ENCODE assay signal across 18 mouse cellular contexts in the genomic region with DNA sequence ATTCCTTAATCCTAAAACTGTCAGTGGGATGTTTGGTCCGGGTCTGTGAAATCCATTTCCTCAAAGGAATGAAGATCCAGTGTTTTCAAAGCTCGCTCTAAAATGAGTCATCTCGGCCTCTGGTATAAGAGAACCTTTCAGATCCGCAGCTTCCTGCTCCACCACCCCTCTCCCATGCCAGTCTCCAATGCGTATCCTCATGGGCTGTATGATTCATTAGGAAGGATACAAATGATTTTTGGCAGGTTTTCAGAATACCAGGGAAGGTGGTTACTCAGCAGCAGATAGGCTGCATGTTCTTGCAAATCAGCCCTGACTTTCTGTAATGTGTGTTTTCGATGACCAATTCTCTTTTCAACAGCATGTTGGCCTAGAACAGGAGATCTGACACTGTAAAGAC. TPM values are rescaled to one million over a fixed set of nuclear protein-coding genes. Genes with fewer than 3 reads are reported as not detected.
DNase-seq lines count a peak whose midpoint lies in the region; ATAC-seq and TF ChIP-seq lines count a peak whose summit lies in the region.
"Had no signal": no experiment of that assay in that cellular context is flagged by ENCODE, and none has a peak within 500 bp of the region (broad histone marks: within the 10 kb centered on the region; RNA-seq: fewer than 3 reads in every experiment).

No protein-coding gene starts in this region.

- no peak overlapping the region for H3ac ChIP-seq in myocyte (ENCODE audit: control insufficient read depth, insufficient read length)

- no peaks in the 10 kb centered on the region for H3K79me2 ChIP-seq in myocyte (ENCODE audit: control insufficient read depth, insufficient read depth)

- H3K27me3 ChIP-seq in hindbrain, postnatal 0 days (ENCODE audit: insufficient read depth, low read length) = no peaks in the 10 kb centered on the region
- H3K27me3 ChIP-seq in hindbrain, embryonic 13.5 days = no peaks in the 10 kb centered on the region
- H3K27me3 ChIP-seq in myocyte (ENCODE audit: control insufficient read depth, insufficient read depth, insufficient read length) = no peaks in the 10 kb centered on the region
- H3K27me3 ChIP-seq: hindbrain, embryonic 15.5 days; megakaryocyte, embryonic 14.5 days had no signal

- no peak overlapping the region for H3K4me3 ChIP-seq in hindbrain, postnatal 0 days (ENCODE audit: low read length)
- H3K4me3 ChIP-seq in hindbrain, embryonic 13.5 days = no peak overlapping the region
- H3K4me3 ChIP-seq in myocyte = no peak overlapping the region
- H3K4me3 ChIP-seq: hindbrain, embryonic 15.5 days; megakaryocyte, embryonic 14.5 days had no signal

- WGBS in hindbrain, postnatal 0 days = 66% methylated on average over 6 of the region's 6 CpGs
- WGBS in hindbrain, embryonic 13.5 days = 76% methylated on average over 6 of the region's 6 CpGs

- H3K9ac ChIP-seq in hindbrain, postnatal 0 days (replicated peaks; ENCODE audit: low read length) = no peak overlapping the region
- no peak overlapping the region for H3K9ac ChIP-seq in hindbrain, embryonic 13.5 days
- H3K9ac ChIP-seq: hindbrain, embryonic 15.5 days had no signal

- H3K4me2 ChIP-seq in hindbrain, postnatal 0 days (ENCODE audit: low read depth, low read length) = no peak overlapping the region
- H3K4me2 ChIP-seq in hindbrain, embryonic 13.5 days = no peak overlapping the region
- peak overlapping the region; percentile 36 for H3K4me2 ChIP-seq in myocyte (ENCODE audit: low read depth)
- H3K4me2 ChIP-seq: heart, embryonic 11.5 days; hindbrain, embryonic 15.5 days; liver, embryonic 11.5 days had no signal

- H3K9me3 ChIP-seq in hindbrain, postnatal 0 days (ENCODE audit: low read length) = no peaks in the 10 kb centered on the region
- no peaks in the 10 kb centered on the region for H3K9me3 ChIP-seq in hindbrain, embryonic 13.5 days
- H3K9me3 ChIP-seq: hindbrain, embryonic 15.5 days had no signal

- no peak for TF ChIP-seq CTCF in hindbrain, postnatal 0 days (IDR thresholded peaks at IDR 0.05; ENCODE audit: low read depth)

- no peak for TF ChIP-seq POLR2A in myocyte (IDR thresholded peaks at IDR 0.05; ENCODE audit: insufficient read length, low read depth)

- ATAC-seq in cerebellum, adult (ENCODE audit: insufficient number of reproducible peaks, low FRiP score, low TSS enrichment) = peak; percentile 36; the same call in 1 of the 2 replicates
- ATAC-seq in hindbrain, postnatal 0 days = no peak
- no peak for ATAC-seq in hindbrain, embryonic 13.5 days (ENCODE audit: low FRiP score)
- ATAC-seq in CD4-positive, CD25-positive, alpha-beta regulatory T cell, adult 4 months = no peak
- ATAC-seq: intestine, embryonic 16.5 days had no signal

- H3K27ac ChIP-seq in hindbrain, postnatal 0 days = no peak overlapping the region
- H3K27ac ChIP-seq in hindbrain, embryonic 13.5 days = no peak overlapping the region
- H3K27ac ChIP-seq: hindbrain, embryonic 15.5 days had no signal

- no peaks in the 10 kb centered on the region for H3K36me3 ChIP-seq in hindbrain, postnatal 0 days (ENCODE audit: insufficient read depth, low read length)
- H3K36me3 ChIP-seq in hindbrain, embryonic 13.5 days = no peaks in the 10 kb centered on the region
- H3K36me3 ChIP-seq in myocyte (ENCODE audit: control insufficient read depth, insufficient read depth) = no peaks in the 10 kb centered on the region
- H3K36me3 ChIP-seq: hindbrain, embryonic 15.5 days had no signal

- DNase-seq in cerebellum, postnatal 36 days = no peak
- DNase-seq in hindbrain, postnatal 0 days (ENCODE audit: low spot score) = peak; percentile 26
- DNase-seq in adrenal gland, adult 2 months = peak; percentile 52
- DNase-seq: heart, postnatal 10 days; kidney, postnatal 36 days; lung, adult 18-20 months; retina, postnatal 1 day; right cerebral cortex, postnatal 4 days; thymus, postnatal 25 days had no signal

- H3K4me1 ChIP-seq in hindbrain, postnatal 0 days (ENCODE audit: insufficient read depth, low read length) = no peaks in the 10 kb centered on the region
- H3K4me1 ChIP-seq in hindbrain, embryonic 13.5 days (replicated peaks) = no peaks in the 10 kb centered on the region
- H3K4me1 ChIP-seq: megakaryocyte, embryonic 14.5 days had no signal

TF ChIP-seq in myocyte, 11 proteins besides CTCF, POLR2A, EP300 and RAD21:
- no peak for TF ChIP-seq MYOD1 (IDR thresholded peaks at IDR 0.05; ENCODE audit: control insufficient read depth in 1 of 3, insufficient read length in 2 of 3, low read depth in 2 of 3)
- TF ChIP-seq CEBPB (IDR thresholded peaks at IDR 0.05; ENCODE audit: insufficient read depth, poor library complexity, severe bottlenecking) = no peak
- TF ChIP-seq USF1 (IDR thresholded peaks at IDR 0.05; ENCODE audit: low read depth) = no peak
- TF ChIP-seq E2F4 (IDR thresholded peaks at IDR 0.05; ENCODE audit: insufficient read depth) = no peak
- no peak for TF ChIP-seq REST (IDR thresholded peaks at IDR 0.05; ENCODE audit: insufficient read depth, insufficient read length)
- TF ChIP-seq TCF3 (IDR thresholded peaks at IDR 0.05; ENCODE audit: insufficient read length, low read depth) = no peak
- TF ChIP-seq SRF (IDR thresholded peaks at IDR 0.05; ENCODE audit: control insufficient read depth, insufficient read length, low read depth) = no peak
- TF ChIP-seq MAX (IDR thresholded peaks at IDR 0.05; ENCODE audit: low read depth) = no peak
- no peak for TF ChIP-seq TCF12 (IDR thresholded peaks at IDR 0.05; ENCODE audit: insufficient read depth, poor library complexity, severe bottlenecking)
- TF ChIP-seq MYOG (IDR thresholded peaks at IDR 0.05; ENCODE audit: control insufficient read depth in 1 of 3, insufficient read depth in 1 of 3, insufficient read length in 2 of 3, low read depth in 2 of 3) = no peak
- TF ChIP-seq POLR2AphosphoS2 (IDR thresholded peaks at IDR 0.05; ENCODE audit: insufficient read length, low read depth) = no peak
TF ChIP-seq in myocyte: peak in this region for 0.

RNA-seq across cellular contexts. Expression of a gene that starts 40.3 kb away (rescaled TPM):
- total RNA-seq in hindbrain, postnatal 0 days (2014; rRNA removed) = 37.8 and 43.0 TPM in 2 replicates
- 15.8 and 16.6 TPM in 2 replicates for polyA plus RNA-seq in hindbrain, postnatal 0 days (2015; fragmentation: Nextera tagmentation; extraction: Ambion mirVana)
- 13.3 and 15.5 TPM in 2 replicates for polyA plus RNA-seq in hindbrain, embryonic 13.5 days (2015; fragmentation: Nextera tagmentation; extraction: Ambion mirVana)
- not detected for total RNA-seq in adrenal gland, adult 2 months (2021)
- not detected in 2 replicates for polyA plus RNA-seq in adrenal gland, adult 2 months (2012; rRNA removed)
- polyA plus RNA-seq in myocyte (2012; fragmentation: generic; extraction: Trizol) = 4.6 TPM
- not detected for polyA plus RNA-seq in CD4-positive, CD25-positive, alpha-beta regulatory T cell, adult 4 months (2017; shearing (Covaris generic))
- total RNA-seq: heart, postnatal 10 days had no signal
- polyA plus RNA-seq: heart, embryonic 11.5 days had no signal

Comparison
In these comparisons a context has a peak if more than half of its experiments do, and no peak if none do; other contexts are left out.
1. DNase-seq: peak in hindbrain, postnatal 0 days (single experiment) and adrenal gland, adult 2 months (single experiment); none in cerebellum, postnatal 36 days (0 of 2).